Mouse (Mus musculus) midbrain, embryonic 14.5 days (tissue): ENCODE results near the gene Olfr403. TPM values are rescaled to one million over a fixed set of nuclear protein-coding genes. Genes with fewer than 3 reads are reported as not detected.
"Not testable (repeated sequence)": the region's sequence is repeated elsewhere in the genome, so short reads cannot be mapped to it uniquely, and the experiment has no call there.

Experiments used
- ATAC-seq: fragments of 200-750 bp; cut with Nextera tagmentation; 2 replicates; pipeline ENCODE4 v1.8.0; 2017; ENCODE audit warnings: moderate number of reproducible peaks, moderate library complexity; ENCODE audit not compliant: low FRiP score, low TSS enrichment
- DNase-seq: peaks from one replicate; pipeline ENCODE4 v3.0.0-alpha.2; 2015
- H3K27ac ChIP-seq: fragments of 300-500 bp; sonication (generic); replicated peaks from 2 replicates; pipeline ENCODE4 v1.5.1; 2014; ENCODE audit warnings: mild to moderate bottlenecking, low read depth, low read length, moderate library complexity
- H3K27me3 ChIP-seq: fragments of 300-500 bp; sonication (generic); 2 replicates; pipeline ENCODE4 v1.6.1; 2014; ENCODE audit warnings: low read length, control low read depth, mixed read lengths; ENCODE audit not compliant: control insufficient read depth, insufficient read depth
- H3K36me3 ChIP-seq: fragments of 300-500 bp; sonication (generic); 2 replicates; pipeline ENCODE4 v1.6.1; 2014; ENCODE audit warnings: low read length, control low read depth; ENCODE audit not compliant: control insufficient read depth, insufficient read depth
- H3K4me1 ChIP-seq: fragments of 300-500 bp; sonication (generic); 2 replicates; pipeline ENCODE4 v1.6.1; 2014; ENCODE audit warnings: mild to moderate bottlenecking, antibody characterized with exemption, low read length, control low read depth; ENCODE audit not compliant: control insufficient read depth, insufficient read depth
- H3K4me2 ChIP-seq: fragments of 300-500 bp; sonication (generic); 2 replicates; pipeline ENCODE4 v1.6.1; 2014; ENCODE audit warnings: mild to moderate bottlenecking, low read length, moderate library complexity
- H3K4me3 ChIP-seq: fragments of 300-500 bp; sonication (generic); replicated peaks from 2 replicates; pipeline ENCODE4 v1.5.1; 2014; ENCODE audit warnings: low read depth, low read length
- H3K9ac ChIP-seq: fragments of 300-500 bp; sonication (generic); replicated peaks from 2 replicates; pipeline ENCODE4 v1.6.1; 2014; ENCODE audit warnings: mild to moderate bottlenecking, low read length, moderate library complexity
- H3K9me3 ChIP-seq: fragments of 300-500 bp; sonication (generic); 2 replicates; pipeline ENCODE4 v1.6.1; 2016; ENCODE audit warnings: low read length, control low read depth, mixed read lengths; ENCODE audit not compliant: control insufficient read depth
- WGBS: fragments of 180-500 bp; shearing (Covaris S2); extraction: QIAGEN DNeasy Blood & Tissue Kit; methylation state at CpG from one replicate; pipeline ENCODE4 v1.1.7; 2014; 5-methylcytosine and 5-hydroxymethylcytosine counted together
- polyA plus RNA-seq: library from polyadenylated mRNA; unstranded; fragments of >200 nt; fragmentation: Nextera tagmentation; extraction: Ambion mirVana; gene quantifications from 2 replicates; pipeline ENCODE4 v1.2.1, GENCODE M21; 2014

Gene Olfr403
- polyA plus RNA-seq: not detected in 2 replicates

GRCm38 (mm10) chr11:74185949-74186348 is at the start of gene Olfr403:
Gene Olfr403 (plus strand): TSS chr11:74186249.
- peaks cover 10% of the 10 kb centered on the region; the same call in 1 of the 2 replicates for H3K9me3 ChIP-seq
- no peaks in the 10 kb centered on the region for H3K27me3 ChIP-seq
- H3K36me3 ChIP-seq: no peaks in the 10 kb centered on the region
- H3K27ac ChIP-seq: no peak within 1 kb of the TSS
- H3K9ac ChIP-seq: no peak within 1 kb of the TSS
- H3K4me2 ChIP-seq: no peak within 1 kb of the TSS
- H3K4me1 ChIP-seq: no peaks in the 10 kb centered on the region
- ATAC-seq (no peak), DNase-seq (no peak)
- H3K4me3 ChIP-seq: no peak within 1 kb of the TSS

GRCm38 (mm10) chr11:74140001-74140400 is 46.0 kb upstream of the Olfr403 start:
- H3K4me1 ChIP-seq, H3K4me2 ChIP-seq, H3K9ac ChIP-seq, DNase-seq, H3K36me3 ChIP-seq, H3K27ac ChIP-seq, ATAC-seq, H3K27me3 ChIP-seq, H3K4me3 ChIP-seq: not testable (repeated sequence)
- H3K9me3 ChIP-seq: peaks cover 33% of the 10 kb centered on the region
- WGBS: 24% methylated on average over 1 of the region's 1 CpGs

- no peaks in the 10 kb centered on the region for H3K27me3 ChIP-seq
- H3K4me1 ChIP-seq: no peaks in the 10 kb centered on the region
- H3K36me3 ChIP-seq: no peaks in the 10 kb centered on the region
- no peak overlapping the region for H3K9ac ChIP-seq
- no peak overlapping the region for H3K4me3 ChIP-seq
- H3K9me3 ChIP-seq: peaks cover 31% of the 10 kb centered on the region
- no peak overlapping the region for H3K27ac ChIP-seq
- DNase-seq (no peak), ATAC-seq (no peak)
- no peak overlapping the region for H3K4me2 ChIP-seq
These were observed 40.2 kb upstream of the Olfr403 start for GRCm38 (mm10) chr11:74145866-74146265.

- Histone ChIP-seq H3K4me2 (no peak within 1 kb of the TSS), H3K27me3 (no peaks in the 10 kb centered on the region), H3K4me3 (no peak within 1 kb of the TSS), H3K4me1 (no peaks in the 10 kb centered on the region), H3K9me3 (peaks cover 19% of the 10 kb centered on the region), H3K9ac (no peak within 1 kb of the TSS), H3K27ac (no peak within 1 kb of the TSS), H3K36me3 (no peaks in the 10 kb centered on the region)
- DNase-seq (no peak), ATAC-seq (no peak)
- WGBS: 60% methylated on average over 3 of the region's 3 CpGs
These were observed 32.8 kb upstream of the Olfr403 start, which contains the start of gene Olfr402 for GRCm38 (mm10) chr11:74153229-74153628. Gene Olfr402 (plus strand): TSS chr11:74153529.

GRCm38 (mm10) chr11:74168771-74169170 is 17.3 kb upstream of the Olfr403 start:
- no peak for ATAC-seq
- Histone ChIP-seq H3K36me3 (no peaks in the 10 kb centered on the region), H3K9ac (no peak overlapping the region), H3K9me3 (peaks cover 7% of the 10 kb centered on the region), H3K27me3 (no peaks in the 10 kb centered on the region), H3K4me3 (no peak overlapping the region), H3K4me1 (no peaks in the 10 kb centered on the region), H3K27ac (no peak overlapping the region), H3K4me2 (no peak overlapping the region)
- no peak for DNase-seq

- Histone ChIP-seq H3K36me3 (no peaks in the 10 kb centered on the region), H3K9me3 (peaks cover 22% of the 10 kb centered on the region; the same call in 1 of the 2 replicates), H3K4me1 (no peaks in the 10 kb centered on the region), H3K4me3 (no peak overlapping the region), H3K9ac (no peak overlapping the region), H3K27ac (no peak overlapping the region), H3K4me2 (no peak overlapping the region), H3K27me3 (no peaks in the 10 kb centered on the region)
- DNase-seq (no peak), ATAC-seq (no peak)
- WGBS: 81% methylated on average over 4 of the region's 4 CpGs
These were observed 2.9 kb upstream of the Olfr403 start for GRCm38 (mm10) chr11:74183168-74183567.

GRCm38 (mm10) chr11:74183745-74184144 is 2.3 kb upstream of the Olfr403 start:
- H3K27ac ChIP-seq: no peak overlapping the region
- no peak overlapping the region for H3K4me3 ChIP-seq
- H3K9me3 ChIP-seq: peaks cover 22% of the 10 kb centered on the region; the same call in 1 of the 2 replicates
- no peaks in the 10 kb centered on the region for H3K36me3 ChIP-seq
- no peak overlapping the region for H3K9ac ChIP-seq
- DNase-seq (no peak), ATAC-seq (no peak)
- 84% methylated on average over 4 of the region's 4 CpGs for WGBS
- H3K4me2 ChIP-seq: no peak overlapping the region
- no peaks in the 10 kb centered on the region for H3K4me1 ChIP-seq
- no peaks in the 10 kb centered on the region for H3K27me3 ChIP-seq

GRCm38 (mm10) chr11:74211279-74211678 is 25.2 kb downstream of the Olfr403 start, which contains the start of gene Olfr43:
Gene Olfr43 (minus strand): TSS chr11:74211379.
- H3K4me2 ChIP-seq: no peak within 1 kb of the TSS
- WGBS: 58% methylated on average over 1 of the region's 1 CpGs

GRCm38 (mm10) chr11:74241201-74241600 is 55.2 kb downstream of the Olfr403 start:
- H3K36me3 ChIP-seq: no peaks in the 10 kb centered on the region
- 91% methylated on average over 3 of the region's 3 CpGs for WGBS
- DNase-seq (no peak), ATAC-seq (no peak)
- H3K9me3 ChIP-seq: peaks cover 15% of the 10 kb centered on the region; the same call in 1 of the 2 replicates
- H3K4me1 ChIP-seq: no peaks in the 10 kb centered on the region
- H3K27me3 ChIP-seq: no peaks in the 10 kb centered on the region
- H3K9ac ChIP-seq: no peak overlapping the region
- no peak overlapping the region for H3K4me3 ChIP-seq
- no peak overlapping the region for H3K4me2 ChIP-seq
- no peak overlapping the region for H3K27ac ChIP-seq

More at GRCm38 (mm10) chr11:74211279-74211678, 25.2 kb downstream of the Olfr403 start, which contains the start of gene Olfr43:
- DNase-seq: no peak
- H3K4me3 ChIP-seq: no peak within 1 kb of the TSS
- no peaks in the 10 kb centered on the region for H3K27me3 ChIP-seq
- peaks cover 16% of the 10 kb centered on the region for H3K9me3 ChIP-seq
- H3K36me3 ChIP-seq: no peaks in the 10 kb centered on the region
- H3K27ac ChIP-seq: no peak within 1 kb of the TSS
- no peaks in the 10 kb centered on the region for H3K4me1 ChIP-seq
- no peak within 1 kb of the TSS for H3K9ac ChIP-seq
- no peak for ATAC-seq
